Mouse (Mus musculus): ENCODE measurements around the gene Hlx. TPM values are rescaled to one million over a fixed set of nuclear protein-coding genes. Genes with fewer than 3 reads are reported as not detected.

The Hlx gene
- total RNA-seq, 2 experiments from 2014 or later = 26.6 to 27.3 TPM

DNA sequence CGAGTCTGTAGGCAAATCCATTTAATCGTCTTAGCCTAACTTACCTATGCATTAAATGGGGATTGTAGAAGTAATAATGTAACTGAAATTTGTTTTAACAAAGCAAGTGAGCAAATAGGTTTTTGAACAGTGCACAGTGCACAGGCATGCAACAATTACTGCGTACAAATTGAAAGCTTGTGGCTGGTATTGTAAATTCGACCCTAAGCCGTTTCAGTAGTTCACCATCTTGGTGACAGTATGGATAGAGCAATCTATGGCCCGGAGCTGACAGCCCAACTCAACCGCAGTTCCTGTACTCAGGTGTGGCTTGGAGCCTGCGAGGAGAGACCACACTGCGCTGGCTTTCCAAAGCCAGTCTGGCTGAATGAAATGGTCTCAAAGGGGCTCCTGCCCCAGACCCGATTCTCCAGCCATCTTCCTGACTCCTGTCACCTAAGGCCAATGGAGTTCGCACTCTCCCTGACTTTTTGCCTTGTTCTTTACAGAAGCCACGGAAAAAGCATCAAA, 14.7 kb downstream of the Hlx start:
- DNase-seq (ENCODE audit: low spot score in 2 of 2) = no peak

DNA sequence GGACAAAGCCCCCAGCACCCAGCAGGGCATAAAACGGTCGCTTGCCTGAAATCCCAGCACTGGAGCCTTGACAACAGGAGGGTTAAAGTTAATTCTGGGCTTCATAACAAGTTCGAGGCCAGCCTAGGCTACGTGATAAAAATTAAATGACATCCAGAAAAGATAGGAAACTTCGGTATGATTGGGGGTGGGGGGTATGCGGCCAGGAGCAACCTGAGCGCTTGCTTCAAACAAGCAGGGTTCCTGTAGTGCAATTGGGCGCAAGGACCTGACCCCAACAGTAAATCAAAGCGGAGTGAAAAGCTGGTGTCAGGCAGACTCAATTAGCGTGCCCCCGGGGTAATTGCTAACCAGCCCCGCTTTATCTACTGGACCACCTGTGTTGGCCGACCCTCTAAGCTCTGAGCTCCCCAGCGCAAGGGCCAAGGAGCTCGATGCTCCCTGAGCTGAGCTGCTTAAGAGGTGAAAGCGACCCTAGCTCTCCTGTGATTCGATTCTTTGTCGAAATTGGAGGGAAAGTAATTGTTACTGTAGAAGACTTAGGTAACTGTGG, 15.3 kb downstream of the Hlx start:
- no peak for DNase-seq (ENCODE audit: low spot score in 2 of 2)

DNA sequence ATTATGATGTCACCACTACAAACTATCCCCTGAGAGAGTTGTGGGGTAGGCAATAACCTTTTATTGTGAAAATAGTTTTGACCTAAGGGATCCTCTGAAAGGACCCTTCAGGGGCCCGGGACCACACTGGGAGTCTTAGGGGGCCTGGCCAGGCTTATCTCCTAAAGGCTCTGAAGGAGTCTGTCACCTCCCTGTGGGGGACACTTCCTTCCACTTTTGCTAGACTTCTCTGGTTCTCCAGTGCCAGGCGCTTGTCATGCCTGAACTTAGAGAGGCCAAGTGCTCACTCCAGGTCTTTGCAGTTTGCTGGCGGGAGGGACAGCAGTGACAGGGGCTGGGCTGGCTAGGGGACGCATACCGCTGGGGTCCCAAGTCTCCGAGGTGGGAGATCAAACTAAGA, 16.3 kb downstream of the Hlx start:
- no peak for DNase-seq (ENCODE audit: low spot score in 2 of 2)

DNA sequence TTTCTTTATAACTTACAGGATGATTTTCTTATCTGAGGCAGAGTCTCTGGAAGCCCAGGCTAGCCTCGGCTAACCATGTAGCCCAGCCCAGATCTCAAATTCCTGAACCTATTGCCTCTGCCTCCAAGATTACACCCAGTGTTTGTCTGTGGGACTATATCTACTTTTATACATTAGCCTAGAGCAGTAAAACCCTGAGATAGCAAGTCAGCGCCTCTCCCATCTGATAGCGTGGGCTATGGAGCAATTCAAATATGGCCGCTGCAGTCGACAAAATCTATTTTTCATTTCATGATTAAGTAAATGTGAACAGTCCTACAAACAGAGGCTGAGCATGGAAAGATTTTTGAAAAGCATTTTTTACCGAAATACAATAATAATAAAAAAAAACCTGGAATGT, 16.7 kb downstream of the Hlx start:
- no peak for DNase-seq (ENCODE audit: low spot score in 2 of 2)

DNA sequence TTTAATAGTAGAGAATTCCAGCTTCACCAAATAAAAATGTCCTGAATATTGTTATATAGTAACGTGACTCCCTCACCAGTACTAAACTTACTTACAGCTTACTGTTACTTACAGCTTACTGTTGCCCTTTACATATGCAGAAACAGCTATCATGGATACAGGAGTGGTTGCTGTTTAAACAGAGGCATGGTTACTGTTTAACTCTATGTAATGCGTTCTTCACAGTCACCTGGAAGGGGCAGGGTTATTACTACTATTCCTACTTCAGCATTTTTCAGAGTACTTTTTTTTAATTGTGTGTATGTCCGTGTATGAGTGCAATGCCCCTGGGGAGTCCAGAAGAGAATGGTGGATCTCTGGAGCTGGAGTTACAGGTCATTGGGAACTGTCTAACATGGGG, 17.9 kb downstream of the Hlx start:
- DNase-seq (ENCODE audit: low spot score in 2 of 2) = no peak

DNA sequence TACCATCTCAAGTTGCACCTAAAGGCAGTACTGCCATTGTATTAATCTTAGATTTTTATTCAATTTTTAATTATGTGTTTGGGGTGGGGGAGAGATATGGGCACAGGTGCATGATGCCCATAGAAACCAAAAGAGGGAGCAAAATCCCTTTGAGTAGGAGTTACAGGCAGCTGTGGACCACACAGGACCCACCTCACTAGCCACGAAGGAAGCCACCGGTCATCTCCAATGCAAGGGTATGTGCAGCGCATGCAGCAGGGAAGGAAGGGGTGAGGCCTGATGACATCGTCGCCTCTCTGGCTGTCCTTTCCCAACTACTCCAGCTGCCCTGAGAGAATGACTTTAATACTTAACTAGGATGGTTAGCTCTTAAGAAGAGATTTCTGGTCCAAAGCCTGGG, 18.7 kb downstream of the Hlx start:
- no peak for DNase-seq (ENCODE audit: low spot score in 2 of 2)

DNA sequence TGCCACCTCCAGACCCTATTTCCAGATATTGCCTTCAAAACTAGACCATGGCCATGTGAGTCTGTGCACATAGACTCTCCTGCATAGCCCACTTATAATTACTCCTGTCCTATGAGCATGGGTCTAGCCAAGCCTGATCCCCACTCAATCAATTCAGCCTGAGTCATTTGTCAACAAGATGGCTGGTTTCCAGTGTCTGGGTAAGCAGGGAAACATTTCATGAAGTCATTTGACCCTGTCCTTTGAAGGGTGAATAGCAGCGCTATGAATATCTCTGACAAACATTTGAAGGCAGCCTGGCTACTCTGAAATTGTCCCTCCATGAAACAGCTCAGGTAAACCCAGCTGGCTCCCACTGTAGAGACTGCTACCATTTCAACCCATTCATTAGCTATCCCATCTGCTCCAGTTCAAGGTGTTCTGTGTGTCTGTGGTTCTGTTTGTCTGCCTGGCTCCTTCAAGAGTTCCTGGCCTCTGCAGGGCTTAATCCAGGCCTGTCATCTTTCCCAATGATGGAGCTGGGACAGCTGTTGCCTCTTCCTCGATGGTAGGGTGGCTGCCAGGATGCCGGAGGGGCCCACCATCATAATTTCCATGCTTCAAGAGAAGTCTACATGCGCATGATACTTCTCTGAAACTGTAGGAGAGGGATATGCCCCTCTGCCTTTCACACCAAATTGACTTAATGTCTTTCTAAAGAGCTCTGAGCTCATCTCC, 24.7 kb downstream of the Hlx start:
- DNase-seq (ENCODE audit: low spot score in 2 of 2) = no peak

DNA sequence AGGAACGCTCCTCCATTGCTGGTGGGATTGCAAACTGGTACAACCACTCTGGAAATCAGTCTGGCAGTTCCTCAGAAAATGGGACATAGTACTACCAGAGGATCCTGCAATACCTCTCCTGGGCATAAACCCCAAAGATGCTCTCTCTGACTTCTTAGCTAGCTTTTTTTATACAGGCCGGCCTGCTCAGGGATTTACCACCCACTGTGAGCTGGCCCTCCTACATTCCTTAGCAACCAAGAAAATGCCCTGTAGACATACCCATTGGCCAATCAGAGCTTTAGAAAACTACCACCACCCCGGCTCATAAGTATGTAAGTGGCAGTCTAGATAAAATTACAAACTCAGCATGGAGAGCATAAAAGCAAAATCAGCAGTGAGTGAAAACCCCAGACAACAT, 27.5 kb downstream of the Hlx start:
- DNase-seq (ENCODE audit: low spot score in 2 of 2) = no peak

DNA sequence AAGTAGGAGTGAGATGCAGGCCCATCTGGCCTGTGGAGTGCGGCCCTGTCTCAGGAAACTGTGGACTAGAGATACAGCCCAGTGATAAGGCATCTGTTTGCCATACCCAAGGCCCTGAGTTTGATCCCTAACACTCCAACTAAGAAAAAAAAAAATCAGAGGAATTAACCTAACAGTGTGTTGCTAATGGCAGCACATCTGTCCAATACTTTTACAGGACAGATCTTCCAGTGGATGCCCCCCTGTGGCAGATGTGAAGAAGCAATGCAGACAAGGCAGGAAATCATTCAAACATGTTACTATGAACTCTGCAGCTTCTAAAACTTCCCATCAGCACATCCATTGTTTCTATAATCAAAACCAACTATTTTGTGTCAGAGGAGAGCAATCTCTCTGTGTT, 33.1 kb downstream of the Hlx start:
- no peak for DNase-seq (ENCODE audit: low spot score in 2 of 2)

DNA sequence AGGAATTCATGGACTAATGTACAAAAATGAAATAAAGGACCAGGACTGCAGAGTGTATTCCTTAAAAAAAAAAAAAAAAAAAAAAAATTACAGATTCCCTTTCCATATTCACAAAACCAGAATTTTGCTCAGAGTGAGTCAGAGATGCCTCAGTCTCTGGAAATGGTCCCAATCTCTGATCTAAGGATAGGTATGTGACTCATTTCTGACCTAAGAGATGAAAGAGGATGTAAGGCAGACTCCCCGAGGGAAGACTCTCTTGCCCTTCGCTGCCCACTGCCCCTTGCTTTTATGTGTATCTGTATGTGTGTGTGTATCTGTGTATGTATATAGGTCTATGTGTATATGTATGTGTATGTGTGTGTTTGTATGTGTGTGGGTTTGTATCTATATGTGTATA, 37.0 kb downstream of the Hlx start:
- no peak for DNase-seq (ENCODE audit: low spot score in 2 of 2)

DNA sequence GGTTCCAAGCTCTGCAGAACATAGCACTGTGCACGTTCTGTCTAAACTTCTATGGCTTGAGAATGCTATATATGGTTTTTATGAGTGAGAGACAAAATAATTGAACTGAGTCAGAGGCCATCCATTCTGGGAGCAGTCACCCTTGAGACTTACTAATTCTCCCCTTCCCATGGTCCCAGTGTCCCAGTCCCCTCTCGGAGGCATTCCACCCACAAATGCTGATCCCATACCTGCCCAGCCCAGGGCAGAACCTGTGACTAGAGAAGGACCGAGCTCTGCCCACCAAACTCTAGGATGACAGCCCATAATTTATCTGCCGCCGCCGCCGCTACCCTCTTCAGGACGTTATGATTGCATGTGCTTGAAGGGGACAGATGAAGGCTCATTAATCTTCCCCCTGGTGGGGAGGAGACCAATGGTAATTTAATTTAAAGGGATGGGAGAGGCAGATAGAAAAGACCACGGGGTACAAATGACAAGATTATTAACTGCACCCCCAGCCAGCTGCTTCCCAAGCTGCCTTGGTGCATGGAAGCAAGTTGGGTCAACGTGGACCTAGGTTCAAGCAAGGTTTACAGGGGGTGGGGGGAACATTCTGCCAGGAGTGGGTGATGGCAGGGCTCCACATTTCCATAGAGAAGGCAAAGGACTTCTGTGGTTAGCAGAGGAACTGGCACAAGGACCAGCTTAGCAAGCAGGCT, 40.1 kb downstream of the Hlx start:
- no peak for DNase-seq (ENCODE audit: low spot score in 2 of 2)

DNA sequence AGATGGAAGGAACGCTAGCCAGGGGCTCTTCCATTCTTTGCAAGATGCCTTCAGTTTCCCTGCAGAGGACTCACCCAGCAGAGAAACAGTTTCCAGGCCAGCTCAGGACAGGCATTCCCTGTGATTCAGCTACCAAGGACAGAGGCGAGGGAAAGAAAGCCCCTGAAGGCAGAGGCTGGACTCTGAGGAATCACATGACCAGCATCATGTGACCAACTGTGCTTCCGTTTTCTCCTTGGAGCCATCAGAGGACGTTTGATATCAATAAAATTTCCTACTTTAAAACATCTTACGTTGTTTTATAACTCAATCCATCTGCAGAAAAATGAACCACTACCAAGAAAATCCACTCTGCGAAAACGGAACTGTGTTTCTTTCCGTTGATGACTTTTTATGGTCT, 41.2 kb downstream of the Hlx start:
- no peak for DNase-seq (ENCODE audit: low spot score in 2 of 2)

DNA sequence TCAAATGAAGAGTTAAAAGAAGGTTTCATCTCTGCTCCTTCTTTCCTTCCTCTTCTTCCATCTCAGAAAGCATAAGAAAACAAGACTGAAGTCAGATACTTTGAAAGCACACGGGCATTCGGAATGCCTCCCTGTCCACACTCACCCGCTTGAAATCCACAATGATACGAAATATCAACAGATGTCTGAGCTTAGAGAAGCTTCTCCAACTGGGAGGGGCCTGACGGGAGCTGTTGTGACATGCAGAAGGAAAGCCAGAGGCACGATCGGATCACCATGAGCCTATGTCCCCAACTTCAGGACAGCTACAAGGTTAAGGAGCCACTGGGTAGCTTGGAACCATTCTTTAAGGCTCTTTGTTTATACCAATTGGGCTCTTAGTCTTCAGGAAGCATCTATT, 44.4 kb downstream of the Hlx start:
- DNase-seq (ENCODE audit: low spot score in 2 of 2) = no peak

DNA sequence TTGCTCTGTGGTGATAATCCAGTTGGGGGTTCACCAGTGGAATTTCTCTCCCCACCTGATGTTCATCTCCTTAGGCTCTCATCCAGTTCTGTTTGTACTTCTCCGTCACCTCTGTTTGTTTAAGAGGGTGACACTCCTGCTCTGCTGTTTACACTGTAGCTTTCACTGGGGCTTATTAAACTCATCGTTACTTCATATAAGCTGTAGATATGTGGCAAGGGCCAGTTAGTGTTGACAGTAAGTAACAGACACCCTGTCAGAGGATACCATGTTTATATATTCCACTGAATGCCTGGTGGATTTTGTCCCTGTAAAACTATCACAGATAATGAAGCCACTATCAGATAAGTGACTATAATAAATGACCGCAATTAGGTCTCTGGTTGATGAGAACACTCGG, 44.9 kb downstream of the Hlx start:
- DNase-seq (ENCODE audit: low spot score in 2 of 2) = no peak

DNA sequence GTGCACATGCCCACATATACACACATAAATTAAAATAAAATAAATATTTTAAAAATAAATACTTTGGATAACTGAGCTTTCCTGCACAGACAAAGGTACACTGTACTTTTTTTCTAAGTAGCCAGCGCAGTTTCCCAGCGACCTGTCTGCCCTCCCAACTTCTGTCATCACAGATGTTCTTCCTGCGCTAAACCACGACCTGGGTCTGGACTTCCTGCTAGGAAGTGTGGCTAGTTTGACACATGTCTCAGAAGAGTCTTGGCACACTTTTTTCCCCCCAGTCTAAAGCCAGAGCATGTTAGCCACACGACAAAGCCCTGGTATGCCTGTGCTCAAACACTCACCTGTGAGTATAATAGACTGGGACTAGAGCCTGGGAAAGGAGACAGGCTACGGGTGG, 48.9 kb downstream of the Hlx start:
- DNase-seq (ENCODE audit: low spot score in 2 of 2) = no peak

DNA sequence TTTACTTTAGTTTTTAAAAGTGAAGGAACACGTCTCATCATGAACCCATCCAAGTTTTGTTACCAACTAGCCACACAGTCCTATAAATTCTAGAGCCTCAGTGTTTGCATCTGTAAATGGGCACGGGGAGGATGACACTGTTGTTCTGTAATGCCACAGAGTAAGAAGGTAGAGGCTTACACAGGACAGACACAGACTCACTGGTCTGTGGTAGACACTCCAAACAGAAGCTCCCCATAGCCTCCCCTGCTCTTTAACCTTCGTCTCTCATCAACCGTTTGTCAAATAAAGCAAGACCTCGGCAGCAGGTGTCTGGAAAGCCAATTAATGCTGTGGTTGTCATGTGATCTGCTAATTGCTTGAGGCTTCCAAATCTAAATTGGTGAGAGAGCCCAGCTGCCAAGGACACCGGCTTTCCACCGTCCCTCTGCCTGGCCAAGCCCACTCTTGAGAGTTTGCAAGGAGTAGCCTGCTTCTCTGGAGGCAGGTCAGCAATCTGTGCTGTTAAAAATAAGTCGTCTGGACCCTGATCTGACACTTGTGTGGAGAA, 52.9 kb downstream of the Hlx start:
- DNase-seq (ENCODE audit: low spot score in 2 of 2) = no peak

DNA sequence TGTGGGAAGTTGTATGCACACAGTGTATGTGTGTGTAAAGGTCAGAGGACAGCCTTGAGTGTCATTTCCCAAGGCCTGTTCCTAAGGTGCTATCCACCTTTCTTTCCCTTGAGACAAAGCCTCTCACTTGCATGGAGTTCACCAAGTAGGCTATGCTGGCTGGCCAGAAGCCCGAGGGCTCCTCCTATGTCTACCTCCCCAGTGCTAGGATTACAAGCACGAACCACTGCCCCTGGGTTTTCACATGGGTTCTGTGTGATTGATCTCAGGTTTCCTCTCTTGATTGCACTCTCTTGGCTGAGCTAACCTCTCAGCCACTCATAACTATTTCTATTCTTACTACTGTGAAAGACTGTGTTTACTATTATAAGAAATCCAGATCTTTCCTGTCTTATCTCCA, 54.8 kb downstream of the Hlx start:
- DNase-seq (ENCODE audit: low spot score in 2 of 2) = no peak

Other genes starting within 250 kb of the Hlx start
- 10 to 100 TPM in 1 of 2 experiments, under 1 TPM in 1; 0.98 to 17.2 TPM for gene Marc1, start 78.7 kb upstream of the Hlx start, total RNA-seq (2021)
- 100 to 1,000 TPM; 259 to 308 TPM for gene Marc2, start 113.8 kb upstream of the Hlx start, total RNA-seq (2021)
- 10 to 100 TPM; 31.8 to 32.5 TPM for gene C130074G19Rik, start 150.6 kb upstream of the Hlx start, total RNA-seq (2021)